Mouse (Mus musculus): ENCODE results near the gene Bbs2.

DNA sequence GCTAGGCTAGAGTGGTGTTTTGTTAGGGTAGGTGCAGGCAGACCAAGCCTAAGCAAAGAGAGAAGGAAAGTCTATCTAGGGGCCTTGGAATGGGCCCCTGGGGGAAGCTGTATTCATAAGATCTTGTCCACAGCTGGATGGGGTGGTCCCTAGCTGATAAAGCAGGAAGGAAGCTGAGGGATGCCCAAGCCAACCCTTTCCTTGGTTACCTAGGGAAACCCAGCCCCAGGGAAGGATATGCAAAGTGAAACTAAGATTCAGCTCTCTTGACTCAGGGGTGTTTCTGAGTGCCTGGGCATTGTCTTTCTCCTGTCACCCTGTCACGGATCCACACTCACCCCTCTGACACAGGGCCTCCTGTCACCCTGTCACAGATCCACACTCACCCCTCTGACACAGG lies 14.7 kb upstream of the Bbs2 start:
- TF ChIP-seq POLR2A (IDR thresholded peaks at IDR 0.05; ENCODE audit: insufficient read depth, low read depth, low read length) (no peak), CTCF (IDR thresholded peaks at IDR 0.05) (no peak)
